18 mouse cellular contexts compared by ENCODE assay signal in genomic region chr11:104295656-104296055, GRCm38 (mm10).
DNase-seq lines count a peak whose midpoint lies in the region; ATAC-seq and TF ChIP-seq lines count a peak whose summit lies in the region.
"Had no signal": no experiment of that assay in that cellular context is flagged by ENCODE, and none has a peak within 500 bp of the region (broad histone marks: within the 10 kb centered on the region; RNA-seq: fewer than 3 reads in every experiment).

No protein-coding gene starts in this region.

- WGBS in intestine, embryonic 16.5 days, result 18% methylated on average over 6 of the region's 6 CpGs
- 11% methylated on average over 6 of the region's 6 CpGs for WGBS in intestine, postnatal 0 days
- 53% methylated on average over 6 of the region's 6 CpGs for WGBS in forebrain, embryonic 14.5 days
- 53% methylated on average over 6 of the region's 6 CpGs for WGBS in midbrain, embryonic 13.5 days

- H3K36me3 ChIP-seq in intestine, embryonic 16.5 days (ENCODE audit: control insufficient read depth, insufficient read depth, low read length), result no peaks in the 10 kb centered on the region
- no peaks in the 10 kb centered on the region for H3K36me3 ChIP-seq in intestine, postnatal 0 days (ENCODE audit: control insufficient read depth, insufficient read depth)
- H3K36me3 ChIP-seq in forebrain, embryonic 14.5 days (ENCODE audit: control insufficient read depth, insufficient read depth, low read length), result peaks cover 15% of the 10 kb centered on the region
- H3K36me3 ChIP-seq in midbrain, embryonic 13.5 days, result peaks cover 55% of the 10 kb centered on the region

- H3K9me3 ChIP-seq in intestine, embryonic 16.5 days (ENCODE audit: control insufficient read depth, low read length), result no peaks in the 10 kb centered on the region
- H3K9me3 ChIP-seq in intestine, postnatal 0 days (ENCODE audit: control insufficient read depth), result no peaks in the 10 kb centered on the region
- H3K9me3 ChIP-seq in forebrain, embryonic 14.5 days (replicated peaks; ENCODE audit: control insufficient read depth, low read length), result no peaks in the 10 kb centered on the region
- no peaks in the 10 kb centered on the region for H3K9me3 ChIP-seq in midbrain, embryonic 13.5 days
- H3K9me3 ChIP-seq: midbrain, embryonic 12.5 days had no signal

- no peaks in the 10 kb centered on the region for H3K27me3 ChIP-seq in intestine, embryonic 16.5 days (replicated peaks; ENCODE audit: control insufficient read depth, insufficient read depth, low read length)
- H3K27me3 ChIP-seq in intestine, postnatal 0 days (replicated peaks; ENCODE audit: control insufficient read depth, insufficient read depth, low read length), result no peaks in the 10 kb centered on the region
- no peaks in the 10 kb centered on the region for H3K27me3 ChIP-seq in forebrain, embryonic 14.5 days (replicated peaks; ENCODE audit: control insufficient read depth, insufficient read depth, low read length)
- H3K27me3 ChIP-seq in midbrain, embryonic 13.5 days, result no peaks in the 10 kb centered on the region
- H3K27me3 ChIP-seq: midbrain, embryonic 12.5 days had no signal

- H3K4me3 ChIP-seq in intestine, embryonic 16.5 days (ENCODE audit: low read length), result no peak overlapping the region
- H3K4me3 ChIP-seq in intestine, postnatal 0 days (ENCODE audit: low read depth, low read length), result no peak overlapping the region
- H3K4me3 ChIP-seq in forebrain, embryonic 14.5 days (ENCODE audit: low read depth, low read length), result no peak overlapping the region
- no peak overlapping the region for H3K4me3 ChIP-seq in midbrain, embryonic 13.5 days (replicated peaks)
- H3K4me3 ChIP-seq: erythroblast, embryonic 14.5 days; midbrain, embryonic 12.5 days had no signal

- peak; percentile 17; the same call in 1 of the 2 replicates for ATAC-seq in intestine, embryonic 16.5 days
- ATAC-seq in intestine, postnatal 0 days, result no peak
- no peak for ATAC-seq in forebrain, embryonic 14.5 days
- ATAC-seq in midbrain, embryonic 13.5 days, result no peak

- peaks cover 12% of the 10 kb centered on the region; the same call in 1 of the 2 replicates for H3K4me1 ChIP-seq in intestine, embryonic 16.5 days (ENCODE audit: control insufficient read depth, insufficient read depth, low read length)
- H3K4me1 ChIP-seq in intestine, postnatal 0 days (replicated peaks; ENCODE audit: control insufficient read depth, insufficient read depth, low read length), result no peaks in the 10 kb centered on the region; the same call in 1 of the 2 replicates
- H3K4me1 ChIP-seq in forebrain, embryonic 14.5 days (ENCODE audit: control insufficient read depth, insufficient read depth, low read length), result no peaks in the 10 kb centered on the region
- H3K4me1 ChIP-seq in midbrain, embryonic 13.5 days (replicated peaks), result no peaks in the 10 kb centered on the region
- H3K4me1 ChIP-seq: midbrain, embryonic 12.5 days had no signal

- DNase-seq in 3T3-L1 (ENCODE audit: low read depth, low spot score) (peak; percentile 54), ES-CJ7 (ENCODE audit: low read depth, low spot score) (peak; percentile 99)
- peak; percentile 23 for DNase-seq in forelimb bud, embryonic 11.5 days (ENCODE audit: low read depth, low spot score)
- DNase-seq in forebrain, embryonic 14.5 days (ENCODE audit: low spot score), result no peak
- no peak for DNase-seq in cerebellum, adult 9-11 months
- DNase-seq: adrenal gland, postnatal 10 days; cerebellum, postnatal 36 days; heart, adult 11 months; kidney, postnatal 25 days; lung, adult 18-20 months; right cerebral cortex, postnatal 14 days; thymus, postnatal 25 days had no signal

- no peak overlapping the region for H3K27ac ChIP-seq in intestine, embryonic 16.5 days (ENCODE audit: low read length)
- H3K27ac ChIP-seq in intestine, postnatal 0 days (ENCODE audit: low read depth, low read length), result no peak overlapping the region
- no peak overlapping the region for H3K27ac ChIP-seq in forebrain, embryonic 14.5 days (ENCODE audit: low read depth, low read length)
- H3K27ac ChIP-seq in midbrain, embryonic 13.5 days, result no peak overlapping the region
- H3K27ac ChIP-seq: hindbrain, embryonic 14.5 days; midbrain, embryonic 12.5 days had no signal

- TF ChIP-seq CTCF in intestine, postnatal 0 days (IDR thresholded peaks at IDR 0.05; ENCODE audit: low read depth), result no peak

- H3K4me2 ChIP-seq in intestine, embryonic 16.5 days (ENCODE audit: low read depth, low read length), result no peak overlapping the region
- H3K4me2 ChIP-seq in intestine, postnatal 0 days (replicated peaks; ENCODE audit: low read depth), result no peak overlapping the region
- H3K4me2 ChIP-seq in forebrain, embryonic 14.5 days (ENCODE audit: low read length), result no peak overlapping the region
- H3K4me2 ChIP-seq in midbrain, embryonic 13.5 days (replicated peaks), result no peak overlapping the region
- H3K4me2 ChIP-seq: hindbrain, embryonic 14.5 days; midbrain, embryonic 12.5 days had no signal

- H3K9ac ChIP-seq in intestine, embryonic 16.5 days (ENCODE audit: low read depth, low read length), result no peak overlapping the region
- H3K9ac ChIP-seq in intestine, postnatal 0 days (ENCODE audit: low read depth, low read length), result no peak overlapping the region
- H3K9ac ChIP-seq in forebrain, embryonic 14.5 days (ENCODE audit: low read length), result no peak overlapping the region
- no peak overlapping the region for H3K9ac ChIP-seq in midbrain, embryonic 13.5 days (replicated peaks)
- H3K9ac ChIP-seq: hindbrain, embryonic 14.5 days; midbrain, embryonic 12.5 days had no signal

Comparison
In these comparisons a context has a peak if more than half of its experiments do, and no peak if none do; other contexts are left out.
1. DNase-seq: peak in 3T3-L1 (single experiment), ES-CJ7 (single experiment) and forelimb bud, embryonic 11.5 days (single experiment); none in forebrain, embryonic 14.5 days (single experiment) and cerebellum, adult 9-11 months (single experiment).